ENCODE assay signal across 27 mouse cellular contexts in genomic region chr3:80420453-80420852, GRCm38 (mm10).
DNase-seq lines count a peak whose midpoint lies in the region; ATAC-seq and TF ChIP-seq lines count a peak whose summit lies in the region.
"Had no signal": no experiment of that assay in that cellular context is flagged by ENCODE, and none has a peak within 500 bp of the region (broad histone marks: within the 10 kb centered on the region; RNA-seq: fewer than 3 reads in every experiment).

No protein-coding gene starts in this region.

- no peaks in the 10 kb centered on the region for H3K4me1 ChIP-seq in hindbrain, postnatal 0 days (ENCODE audit: insufficient read depth, low read length)
- H3K4me1 ChIP-seq in hindbrain, embryonic 13.5 days (replicated peaks): no peaks in the 10 kb centered on the region
- no peaks in the 10 kb centered on the region for H3K4me1 ChIP-seq in midbrain, embryonic 11.5 days (ENCODE audit: control insufficient read depth, insufficient read depth, low read length)
- H3K4me1 ChIP-seq in midbrain, embryonic 10.5 days: no peaks in the 10 kb centered on the region
- H3K4me1 ChIP-seq: embryonic facial prominence, embryonic 15.5 days; hindbrain, embryonic 12.5 days had no signal

- no peak overlapping the region for H3K4me3 ChIP-seq in hindbrain, postnatal 0 days (ENCODE audit: low read length)
- H3K4me3 ChIP-seq in hindbrain, embryonic 13.5 days: no peak overlapping the region
- H3K4me3 ChIP-seq in midbrain, embryonic 11.5 days (ENCODE audit: low read depth, low read length): no peak overlapping the region
- no peak overlapping the region for H3K4me3 ChIP-seq in midbrain, embryonic 10.5 days
- H3K4me3 ChIP-seq: embryonic facial prominence, embryonic 15.5 days; gastrocnemius, adult 2 months; hindbrain, embryonic 12.5 days had no signal

- no peak overlapping the region for H3K27ac ChIP-seq in hindbrain, postnatal 0 days
- H3K27ac ChIP-seq in hindbrain, embryonic 13.5 days: no peak overlapping the region
- H3K27ac ChIP-seq in midbrain, embryonic 11.5 days (ENCODE audit: low read depth, low read length): no peak overlapping the region
- H3K27ac ChIP-seq in midbrain, embryonic 10.5 days (replicated peaks): no peak overlapping the region
- H3K27ac ChIP-seq: embryonic facial prominence, embryonic 15.5 days; gastrocnemius, adult 2 months; hindbrain, embryonic 12.5 days had no signal

- no peak overlapping the region for H3K9ac ChIP-seq in hindbrain, postnatal 0 days (replicated peaks; ENCODE audit: low read length)
- H3K9ac ChIP-seq in hindbrain, embryonic 13.5 days: no peak overlapping the region
- H3K9ac ChIP-seq in midbrain, embryonic 11.5 days (ENCODE audit: low read length): no peak overlapping the region
- H3K9ac ChIP-seq: embryonic facial prominence, embryonic 15.5 days; forebrain, postnatal 0 days; hindbrain, embryonic 12.5 days had no signal

- H3K27me3 ChIP-seq in hindbrain, postnatal 0 days (ENCODE audit: insufficient read depth, low read length): no peaks in the 10 kb centered on the region
- no peaks in the 10 kb centered on the region for H3K27me3 ChIP-seq in hindbrain, embryonic 13.5 days
- H3K27me3 ChIP-seq in midbrain, embryonic 11.5 days (ENCODE audit: control insufficient read depth, insufficient read depth, low read length): no peaks in the 10 kb centered on the region
- no peaks in the 10 kb centered on the region for H3K27me3 ChIP-seq in midbrain, embryonic 10.5 days (ENCODE audit: low read depth, poor library complexity, severe bottlenecking)
- H3K27me3 ChIP-seq: CH12.LX; embryonic facial prominence, embryonic 15.5 days; hindbrain, embryonic 12.5 days had no signal

- no peak for ATAC-seq in hindbrain, postnatal 0 days
- ATAC-seq in hindbrain, embryonic 13.5 days (ENCODE audit: low FRiP score): no peak
- ATAC-seq in midbrain, embryonic 11.5 days (ENCODE audit: low FRiP score): no peak
- ATAC-seq in inflammation-experienced regulatory T-cells, adult 6 months: no peak
- ATAC-seq: forebrain, embryonic 14.5 days; forebrain, postnatal 0 days; hindbrain, embryonic 16.5 days; Patski had no signal

- WGBS in hindbrain, postnatal 0 days: 81% methylated on average over 3 of the region's 3 CpGs
- WGBS in hindbrain, embryonic 13.5 days: 80% methylated on average over 3 of the region's 3 CpGs
- WGBS in midbrain, embryonic 11.5 days: 85% methylated on average over 3 of the region's 3 CpGs
- 87% methylated on average over 3 of the region's 3 CpGs for WGBS in midbrain, embryonic 10.5 days

- H3K36me3 ChIP-seq in hindbrain, postnatal 0 days (ENCODE audit: insufficient read depth, low read length): no peaks in the 10 kb centered on the region
- H3K36me3 ChIP-seq in hindbrain, embryonic 13.5 days: no peaks in the 10 kb centered on the region
- H3K36me3 ChIP-seq in midbrain, embryonic 11.5 days (ENCODE audit: control insufficient read depth, insufficient read depth, low read length): no peaks in the 10 kb centered on the region
- H3K36me3 ChIP-seq in midbrain, embryonic 10.5 days: no peaks in the 10 kb centered on the region
- H3K36me3 ChIP-seq: embryonic facial prominence, embryonic 15.5 days; G1E; hindbrain, embryonic 12.5 days had no signal

- no peak for TF ChIP-seq CTCF in hindbrain, postnatal 0 days (IDR thresholded peaks at IDR 0.05; ENCODE audit: low read depth)

- DNase-seq in hindbrain, postnatal 0 days (ENCODE audit: low spot score): peak; percentile 5
- peak; percentile 83 for DNase-seq in midbrain, embryonic 11.5 days (ENCODE audit: low spot score, missing footprints)
- DNase-seq in midbrain, embryonic 10.5 days (ENCODE audit: low spot score): no peak
- peak; percentile 73 for DNase-seq in brain, adult 2 months (ENCODE audit: low read depth, low spot score)
- peak; percentile 28 for DNase-seq in telencephalon, adult 2 months (ENCODE audit: low read depth, low spot score)
- DNase-seq: adrenal gland, postnatal 10 days; adrenal gland, postnatal 36 days; B cell, adult 2 months; cerebellum, adult 11-12 months; cerebellum, adult 8-10 months; cerebellum, postnatal 10 days; cerebellum, postnatal 36 days; embryo, embryonic 11 days; forebrain, postnatal 0 days; gastrocnemius, adult 2 months; gastrocnemius, postnatal 14 days; heart, adult 11 months had no signal

- H3K9me3 ChIP-seq in hindbrain, postnatal 0 days (ENCODE audit: low read length): no peaks in the 10 kb centered on the region
- H3K9me3 ChIP-seq in hindbrain, embryonic 13.5 days: no peaks in the 10 kb centered on the region
- H3K9me3 ChIP-seq in midbrain, embryonic 11.5 days (ENCODE audit: control insufficient read depth, low read length): no peaks in the 10 kb centered on the region
- H3K9me3 ChIP-seq in midbrain, embryonic 10.5 days (replicated peaks): no peaks in the 10 kb centered on the region
- H3K9me3 ChIP-seq: embryonic facial prominence, embryonic 15.5 days; G1E; hindbrain, embryonic 12.5 days had no signal

- H3K4me2 ChIP-seq in hindbrain, postnatal 0 days (ENCODE audit: low read depth, low read length): no peak overlapping the region
- H3K4me2 ChIP-seq in hindbrain, embryonic 13.5 days: no peak overlapping the region
- no peak overlapping the region for H3K4me2 ChIP-seq in midbrain, embryonic 11.5 days
- H3K4me2 ChIP-seq: embryonic facial prominence, embryonic 15.5 days; heart, embryonic 11.5 days; hindbrain, embryonic 12.5 days had no signal
